8 mouse cellular contexts compared by ENCODE assay signal in the genomic region with DNA sequence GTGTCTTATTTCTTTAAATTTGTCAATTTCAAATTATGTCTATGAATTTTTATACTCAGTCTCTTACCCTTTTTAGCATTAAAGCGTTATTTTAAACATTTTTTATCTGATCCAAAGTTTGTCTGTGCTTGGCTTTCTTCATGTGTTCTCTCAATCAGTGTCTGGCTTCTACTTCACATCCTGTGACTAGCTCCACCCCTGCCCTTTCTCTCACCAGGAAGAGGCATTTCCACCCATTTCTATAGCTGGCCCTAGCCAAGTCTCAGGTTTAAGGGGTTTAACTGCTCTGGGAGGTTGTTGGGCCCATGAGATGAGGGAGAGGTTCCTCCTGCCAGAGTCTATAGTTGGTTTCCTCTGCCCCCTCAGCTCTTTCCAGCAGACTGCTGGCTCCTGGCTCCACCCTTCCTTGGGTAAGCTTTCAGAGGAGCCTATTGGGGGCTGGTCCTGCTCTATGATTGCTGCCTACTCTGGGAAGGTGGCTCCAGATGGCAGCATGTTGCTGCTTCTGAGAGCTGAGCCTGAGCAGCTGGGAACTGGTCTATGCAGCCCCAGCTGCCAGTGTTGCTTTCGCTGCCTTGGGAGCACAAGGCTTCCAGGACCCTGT. TPM values are rescaled to one million over a fixed set of nuclear protein-coding genes. Genes with fewer than 3 reads are reported as not detected.
DNase-seq lines count a peak whose midpoint lies in the region; ATAC-seq and TF ChIP-seq lines count a peak whose summit lies in the region.

No protein-coding gene starts in this region.

- peak overlapping the region; percentile 72 for H3K27ac ChIP-seq in cerebellum, adult 2 months (ENCODE audit: insufficient read depth, low read length)
- H3K27ac ChIP-seq in cortical plate, adult 2 months (ENCODE audit: insufficient read depth, low read length), result no peak overlapping the region
- H3K27ac ChIP-seq in heart, embryonic 10.5 days, result peak overlapping the region; percentile 69
- peak overlapping the region; percentile 73 for H3K27ac ChIP-seq in liver, embryonic 15.5 days (replicated peaks)
- no peak overlapping the region for H3K27ac ChIP-seq in neural tube, embryonic 12.5 days

- peak overlapping the region; percentile 17 for H3K4me2 ChIP-seq in liver, embryonic 15.5 days
- no peak overlapping the region for H3K4me2 ChIP-seq in neural tube, embryonic 12.5 days (replicated peaks)

- no peak overlapping the region for H3K9ac ChIP-seq in liver, embryonic 15.5 days
- H3K9ac ChIP-seq in neural tube, embryonic 12.5 days, result no peak overlapping the region

- peak in 1 of 2 experiments; percentile 29 for DNase-seq in cerebellum, adult 2 months
- no peak for DNase-seq in cerebellum, adult 11-12 months
- no peak for DNase-seq in heart, embryonic 10.5 days (ENCODE audit: low spot score)
- DNase-seq in layer of hippocampus, adult 18-20 months (ENCODE audit: low spot score in 2 of 2), result peak; percentile 65
- DNase-seq in adrenal gland, postnatal 4 days (ENCODE audit: low spot score in 2 of 2), result no peak

- ATAC-seq in liver, embryonic 15.5 days (ENCODE audit: insufficient read depth), result peak; percentile 62
- 0 out of 2 replicates have a peak, but pooled peaks have one; percentile 17 for ATAC-seq in neural tube, embryonic 12.5 days (ENCODE audit: low FRiP score, low read depth)

- TF ChIP-seq POLR2A in cerebellum, adult 2 months (IDR thresholded peaks at IDR 0.05; ENCODE audit: borderline replicate concordance, insufficient read depth, low read length), result no peak
- peak; percentile 46; the same call in 1 of the 2 replicates for TF ChIP-seq POLR2A in cortical plate, adult 2 months (IDR thresholded peaks at IDR 0.05; ENCODE audit: extremely low read depth, insufficient read depth, low read length)

- H3K36me3 ChIP-seq in heart, embryonic 10.5 days, result peaks cover 14% of the 10 kb centered on the region; the same call in 1 of the 2 replicates
- peaks cover 10% of the 10 kb centered on the region for H3K36me3 ChIP-seq in liver, embryonic 15.5 days (replicated peaks)
- peaks cover 2% of the 10 kb centered on the region; the same call in 1 of the 2 replicates for H3K36me3 ChIP-seq in neural tube, embryonic 12.5 days

- TF ChIP-seq CTCF in cerebellum, adult 2 months (IDR thresholded peaks at IDR 0.05; ENCODE audit: borderline replicate concordance, insufficient read depth, low read depth, low read length), result no peak
- TF ChIP-seq CTCF in cortical plate, adult 2 months (IDR thresholded peaks at IDR 0.05; ENCODE audit: extremely low read depth, insufficient read depth, low read length), result no peak

- WGBS in cerebellum, adult 2 months, result 45% methylated on average over 2 of the region's 2 CpGs
- WGBS in heart, embryonic 10.5 days, result 79% methylated on average over 2 of the region's 2 CpGs
- 35% methylated on average over 2 of the region's 2 CpGs for WGBS in liver, embryonic 15.5 days (ENCODE audit: insufficient replicate concordance)
- 91% methylated on average over 2 of the region's 2 CpGs for WGBS in neural tube, embryonic 12.5 days

- H3K4me1 ChIP-seq in cerebellum, adult 2 months (ENCODE audit: control insufficient read depth, insufficient read depth, low read length), result peaks cover 13% of the 10 kb centered on the region
- H3K4me1 ChIP-seq in cortical plate, adult 2 months (ENCODE audit: control insufficient read depth, insufficient read depth, low read length), result peaks cover 2% of the 10 kb centered on the region; the same call in 1 of the 2 replicates
- H3K4me1 ChIP-seq in heart, embryonic 10.5 days, result peaks cover 9% of the 10 kb centered on the region
- peaks cover 25% of the 10 kb centered on the region for H3K4me1 ChIP-seq in liver, embryonic 15.5 days (replicated peaks)
- H3K4me1 ChIP-seq in neural tube, embryonic 12.5 days, result 0 out of 2 replicates have a peak, but pooled peaks cover 3% of the 10 kb centered on the region

- no peaks in the 10 kb centered on the region for H3K27me3 ChIP-seq in cerebellum, adult 2 months (ENCODE audit: control insufficient read depth, insufficient read depth, low read length)
- no peaks in the 10 kb centered on the region for H3K27me3 ChIP-seq in heart, embryonic 10.5 days (ENCODE audit: insufficient read depth, poor library complexity, severe bottlenecking)
- no peaks in the 10 kb centered on the region for H3K27me3 ChIP-seq in liver, embryonic 15.5 days
- H3K27me3 ChIP-seq in neural tube, embryonic 12.5 days (replicated peaks), result no peaks in the 10 kb centered on the region

- H3K9me3 ChIP-seq in heart, embryonic 10.5 days, result no peaks in the 10 kb centered on the region
- H3K9me3 ChIP-seq in liver, embryonic 15.5 days (replicated peaks), result no peaks in the 10 kb centered on the region
- H3K9me3 ChIP-seq in neural tube, embryonic 12.5 days, result no peaks in the 10 kb centered on the region

- peak overlapping the region; percentile 15 for H3K4me3 ChIP-seq in cerebellum, adult 2 months (replicated peaks; ENCODE audit: insufficient read depth, low read depth, low read length)
- no peak overlapping the region for H3K4me3 ChIP-seq in cortical plate, adult 2 months (ENCODE audit: insufficient read depth, low read length)
- no peak overlapping the region for H3K4me3 ChIP-seq in heart, embryonic 10.5 days
- H3K4me3 ChIP-seq in liver, embryonic 15.5 days (replicated peaks), result no peak overlapping the region
- H3K4me3 ChIP-seq in neural tube, embryonic 12.5 days, result no peak overlapping the region

RNA-seq across cellular contexts. Expression of a gene that starts 17.3 kb away (rescaled TPM):
- polyA plus RNA-seq in cerebellum, adult 2 months (2012; rRNA removed), result 218 and 230 TPM in 2 replicates
- polyA plus RNA-seq in cortical plate, adult 2 months (2012; rRNA removed), result 167 and 177 TPM in 2 replicates
- 87.2 and 97.0 TPM in 2 replicates for polyA plus RNA-seq in heart, embryonic 10.5 days (2016; fragmentation: Nextera tagmentation; extraction: Ambion mirVana)
- total RNA-seq in layer of hippocampus, adult 18-20 months (2021), result 100 to 1,000 TPM; 274 to 282 TPM
- polyA plus RNA-seq in liver, embryonic 15.5 days (2015; fragmentation: Nextera tagmentation; extraction: Ambion mirVana), result 27.7 and 29.8 TPM in 2 replicates
- polyA plus RNA-seq in neural tube, embryonic 12.5 days (2016; fragmentation: Nextera tagmentation; extraction: Ambion mirVana), result 141 and 147 TPM in 2 replicates
- total RNA-seq in adrenal gland, postnatal 4 days (2021), result 100 to 1,000 TPM; 120 to 131 TPM

RNA-seq across cellular contexts. Expression of a gene that starts 40.6 kb away (rescaled TPM):
- polyA plus RNA-seq in cerebellum, adult 2 months (2012; rRNA removed), result 154 and 159 TPM in 2 replicates
- polyA plus RNA-seq in cortical plate, adult 2 months (2012; rRNA removed), result 112 and 120 TPM in 2 replicates
- polyA plus RNA-seq in heart, embryonic 10.5 days (2016; fragmentation: Nextera tagmentation; extraction: Ambion mirVana), result 130 and 162 TPM in 2 replicates
- 10 to 100 TPM; 71.5 to 78.4 TPM for total RNA-seq in layer of hippocampus, adult 18-20 months (2021)
- polyA plus RNA-seq in liver, embryonic 15.5 days (2015; fragmentation: Nextera tagmentation; extraction: Ambion mirVana), result 67.3 and 68.4 TPM in 2 replicates
- polyA plus RNA-seq in neural tube, embryonic 12.5 days (2016; fragmentation: Nextera tagmentation; extraction: Ambion mirVana), result 127 and 130 TPM in 2 replicates
- total RNA-seq in adrenal gland, postnatal 4 days (2021), result 100 to 1,000 TPM; 120 to 121 TPM

RNA-seq across cellular contexts. Expression of a gene that starts 44.5 kb away (rescaled TPM):
- polyA plus RNA-seq in cerebellum, adult 2 months (2012; rRNA removed), result not detected in 2 replicates
- not detected in 2 replicates for polyA plus RNA-seq in cortical plate, adult 2 months (2012; rRNA removed)
- 0.11 TPM in 1 of 2 replicates, not detected in the other for polyA plus RNA-seq in heart, embryonic 10.5 days (2016; fragmentation: Nextera tagmentation; extraction: Ambion mirVana)
- total RNA-seq in layer of hippocampus, adult 18-20 months (2021), result not detected
- not detected in 2 replicates for polyA plus RNA-seq in liver, embryonic 15.5 days (2015; fragmentation: Nextera tagmentation; extraction: Ambion mirVana)
- 0.14 TPM in 1 of 2 replicates, not detected in the other for polyA plus RNA-seq in neural tube, embryonic 12.5 days (2016; fragmentation: Nextera tagmentation; extraction: Ambion mirVana)
- not detected for total RNA-seq in adrenal gland, postnatal 4 days (2021)

RNA-seq across cellular contexts. Expression of a gene that starts 47.1 kb away (rescaled TPM):
- 142 and 149 TPM in 2 replicates for polyA plus RNA-seq in cerebellum, adult 2 months (2012; rRNA removed)
- 120 and 138 TPM in 2 replicates for polyA plus RNA-seq in cortical plate, adult 2 months (2012; rRNA removed)
- polyA plus RNA-seq in heart, embryonic 10.5 days (2016; fragmentation: Nextera tagmentation; extraction: Ambion mirVana), result 67.3 and 83.6 TPM in 2 replicates
- total RNA-seq in layer of hippocampus, adult 18-20 months (2021), result 10 to 100 TPM; 54.2 to 63.3 TPM
- polyA plus RNA-seq in liver, embryonic 15.5 days (2015; fragmentation: Nextera tagmentation; extraction: Ambion mirVana), result 20.4 and 27.5 TPM in 2 replicates
- polyA plus RNA-seq in neural tube, embryonic 12.5 days (2016; fragmentation: Nextera tagmentation; extraction: Ambion mirVana), result 59.9 and 65.9 TPM in 2 replicates
- total RNA-seq in adrenal gland, postnatal 4 days (2021), result 100 to 1,000 TPM; 106 to 113 TPM

RNA-seq across cellular contexts. Expression of a gene that starts 54.1 kb away (rescaled TPM):
- polyA plus RNA-seq in cerebellum, adult 2 months (2012; rRNA removed), result 44.2 and 44.6 TPM in 2 replicates
- polyA plus RNA-seq in cortical plate, adult 2 months (2012; rRNA removed), result 34.7 and 35.6 TPM in 2 replicates
- polyA plus RNA-seq in heart, embryonic 10.5 days (2016; fragmentation: Nextera tagmentation; extraction: Ambion mirVana), result 56.1 and 62.9 TPM in 2 replicates
- total RNA-seq in layer of hippocampus, adult 18-20 months (2021), result 10 to 100 TPM; 60.9 to 61.6 TPM
- 23.8 and 25.9 TPM in 2 replicates for polyA plus RNA-seq in liver, embryonic 15.5 days (2015; fragmentation: Nextera tagmentation; extraction: Ambion mirVana)
- polyA plus RNA-seq in neural tube, embryonic 12.5 days (2016; fragmentation: Nextera tagmentation; extraction: Ambion mirVana), result 72.9 and 78.0 TPM in 2 replicates
- 10 to 100 TPM; 72.3 to 73.4 TPM for total RNA-seq in adrenal gland, postnatal 4 days (2021)

Comparison
In these comparisons a context has a peak if more than half of its experiments do, and no peak if none do; other contexts are left out.
1. DNase-seq: peak in layer of hippocampus, adult 18-20 months (2 of 2); none in cerebellum, adult 11-12 months (single experiment), heart, embryonic 10.5 days (single experiment) and adrenal gland, postnatal 4 days (0 of 2).
2. H3K27ac ChIP-seq: peak in cerebellum, adult 2 months (single experiment), heart, embryonic 10.5 days (single experiment) and liver, embryonic 15.5 days (single experiment); none in cortical plate, adult 2 months (single experiment) and neural tube, embryonic 12.5 days (single experiment).